Mouse (Mus musculus) forebrain, embryonic 15.5 days (tissue): ENCODE results near the gene Pigs. TPM values are rescaled to one million over a fixed set of nuclear protein-coding genes. Genes with fewer than 3 reads are reported as not detected.

ENCODE experiments used
- ATAC-seq: fragments of 200-750 bp; cut with Nextera tagmentation; replicated peaks from 2 replicates; pipeline ENCODE4 v1.8.0; 2017; ENCODE audit warnings: mild to moderate bottlenecking, moderate TSS enrichment, moderate library complexity
- H3K27ac ChIP-seq: fragments of 300-500 bp; sonication (generic); replicated peaks from 2 replicates; pipeline ENCODE4 v1.5.1; 2015; ENCODE audit warnings: mild to moderate bottlenecking, inconsistent platforms
- H3K27me3 ChIP-seq: fragments of 300-500 bp; sonication (generic); 2 replicates; pipeline ENCODE4 v1.6.1; 2015; ENCODE audit warnings: inconsistent platforms
- H3K36me3 ChIP-seq: fragments of 300-500 bp; sonication (generic); 2 replicates; pipeline ENCODE4 v1.6.1; 2015; ENCODE audit warnings: mild to moderate bottlenecking, inconsistent platforms
- H3K4me1 ChIP-seq: fragments of 300-500 bp; sonication (generic); 2 replicates; pipeline ENCODE4 v1.6.1; 2015; ENCODE audit warnings: inconsistent platforms
- H3K4me2 ChIP-seq: fragments of 300-500 bp; sonication (generic); replicated peaks from 2 replicates; pipeline ENCODE4 v1.6.1; 2015; ENCODE audit warnings: mild to moderate bottlenecking, inconsistent platforms
- H3K4me3 ChIP-seq: fragments of 300-500 bp; sonication (generic); 2 replicates; pipeline ENCODE4 v1.5.1; 2015; ENCODE audit warnings: mild to moderate bottlenecking, inconsistent platforms
- H3K9ac ChIP-seq: fragments of 300-500 bp; sonication (generic); replicated peaks from 2 replicates; pipeline ENCODE4 v1.6.1; 2015; ENCODE audit warnings: mild to moderate bottlenecking, inconsistent platforms
- H3K9me3 ChIP-seq: fragments of 300-500 bp; sonication (generic); 2 replicates; pipeline ENCODE4 v1.6.1; 2016; ENCODE audit warnings: inconsistent platforms
- WGBS: fragments of 180-500 bp; shearing (Covaris S2); methylation state at CpG from one replicate; pipeline ENCODE4 v1.1.7; 2015; ENCODE audit warnings: mixed read lengths; 5-methylcytosine and 5-hydroxymethylcytosine counted together
- polyA plus RNA-seq: library from polyadenylated mRNA; unstranded; fragments of >200 nt; fragmentation: Nextera tagmentation; extraction: Ambion mirVana; gene quantifications from 2 replicates; pipeline ENCODE4 v1.2.1, GENCODE M21; 2015

Gene Pigs
- polyA plus RNA-seq = 56.7 and 59.8 TPM in 2 replicates

DNA sequence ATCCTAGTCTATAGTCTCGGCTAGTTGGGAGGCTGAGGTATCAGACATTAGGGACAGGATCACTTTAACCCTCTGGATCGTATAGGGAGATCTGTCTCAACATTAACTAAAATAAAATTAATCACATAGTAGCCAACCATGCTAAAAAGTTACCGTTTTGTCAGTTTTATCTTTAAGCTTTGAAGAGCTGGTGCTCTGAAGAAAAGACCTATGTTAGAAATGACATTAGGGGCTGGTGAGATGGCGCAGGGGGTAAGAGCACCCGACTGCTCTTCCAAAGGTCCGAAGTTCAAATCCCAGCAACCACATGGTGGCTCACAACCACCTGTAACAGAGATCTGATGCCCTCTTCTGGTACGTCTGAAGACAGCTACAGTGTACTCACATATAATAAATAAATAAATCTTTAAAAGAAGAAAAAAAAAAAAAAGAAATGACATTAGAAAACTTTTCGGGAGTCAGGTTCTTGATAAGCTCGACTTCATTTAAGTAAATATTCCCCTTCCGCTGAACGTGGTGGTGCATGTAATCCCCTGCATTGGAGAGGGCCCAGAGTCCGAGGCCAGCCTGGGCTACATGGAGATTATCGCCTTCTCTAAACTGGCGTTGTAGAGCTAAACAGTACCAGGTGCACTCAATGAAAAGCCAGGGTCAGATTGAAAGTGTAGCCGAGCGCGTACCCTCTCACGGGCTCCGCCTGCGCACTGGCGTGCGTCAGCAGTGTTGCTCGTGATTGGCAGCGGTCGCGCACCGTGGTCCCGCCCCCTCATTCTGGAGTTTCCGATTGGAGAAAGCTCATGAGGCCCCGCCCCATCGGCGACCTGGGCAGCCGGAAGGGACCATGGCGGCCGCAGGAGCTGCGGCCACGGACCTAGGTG, at the start of gene Pigs:
TSS of gene Pigs (plus strand) at position 782 of the 878 bp plus-strand sequence.
- peak; percentile 96 for ATAC-seq
- no peaks in the 10 kb centered on the region for H3K9me3 ChIP-seq
- H3K4me3 ChIP-seq = peak within 1 kb of the TSS; percentile 89
- H3K9ac ChIP-seq = peak within 1 kb of the TSS; percentile 84
- no peaks in the 10 kb centered on the region for H3K27me3 ChIP-seq
- WGBS = 13% methylated on average over 37 of the region's 37 CpGs
- H3K4me2 ChIP-seq = peak within 1 kb of the TSS; percentile 89
- peak within 1 kb of the TSS; percentile 56 for H3K27ac ChIP-seq
- H3K4me1 ChIP-seq = peaks cover 32% of the 10 kb centered on the region
- H3K36me3 ChIP-seq = peaks cover 8% of the 10 kb centered on the region

DNA sequence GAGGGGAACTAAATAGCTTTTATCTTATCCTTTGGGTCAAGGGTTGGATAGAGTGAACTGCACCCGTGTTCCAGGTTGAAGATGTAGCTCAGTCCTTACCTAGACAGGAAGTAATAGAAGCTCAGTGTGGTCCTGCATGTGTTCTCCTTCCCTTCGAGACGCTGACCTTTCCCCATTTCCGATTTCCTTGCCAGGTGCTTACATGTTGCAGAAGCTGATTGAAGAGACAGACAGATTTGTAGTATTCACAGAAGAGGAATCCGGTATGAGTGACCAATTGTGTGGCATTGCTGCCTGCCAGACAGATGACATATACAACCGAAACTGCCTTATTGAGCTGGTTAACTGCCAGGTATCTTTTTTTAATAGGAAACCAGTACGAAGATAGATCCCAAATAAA, 49.4 kb upstream of the Pigs start:
- H3K4me2 ChIP-seq = no peak overlapping the region
- no peak overlapping the region for H3K9ac ChIP-seq
- H3K27ac ChIP-seq = no peak overlapping the region
- no peak overlapping the region for H3K4me3 ChIP-seq
- H3K36me3 ChIP-seq = peaks cover 99% of the 10 kb centered on the region
- no peaks in the 10 kb centered on the region for H3K4me1 ChIP-seq
- no peak for ATAC-seq
- H3K27me3 ChIP-seq = no peaks in the 10 kb centered on the region
- H3K9me3 ChIP-seq = no peaks in the 10 kb centered on the region
- 93% methylated on average over 7 of the region's 7 CpGs for WGBS

DNA sequence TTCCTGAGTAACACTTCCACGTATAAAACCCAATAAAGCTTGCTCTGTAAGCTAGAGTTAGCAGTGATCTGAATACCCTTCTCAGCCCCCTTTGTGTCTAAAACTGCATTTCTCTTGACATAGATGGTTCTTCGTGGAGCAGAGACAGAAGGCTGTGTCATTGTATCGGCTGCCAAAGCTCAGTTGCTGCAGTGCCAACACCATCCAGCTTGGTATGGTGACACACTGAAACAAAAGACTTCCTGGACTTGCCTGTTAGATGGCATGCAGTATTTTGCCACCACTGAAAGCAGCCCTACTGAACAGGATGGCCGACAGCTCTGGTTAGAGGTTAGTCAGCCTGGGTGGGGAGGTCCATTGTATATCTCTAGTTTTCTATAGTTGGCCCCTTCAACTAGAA, 48.6 kb upstream of the Pigs start:
- no peak for ATAC-seq
- WGBS = 86% methylated on average over 4 of the region's 4 CpGs
- no peaks in the 10 kb centered on the region for H3K4me1 ChIP-seq
- H3K27me3 ChIP-seq = no peaks in the 10 kb centered on the region
- no peak overlapping the region for H3K27ac ChIP-seq
- peaks cover 99% of the 10 kb centered on the region for H3K36me3 ChIP-seq
- no peaks in the 10 kb centered on the region for H3K9me3 ChIP-seq
- no peak overlapping the region for H3K4me2 ChIP-seq
- no peak overlapping the region for H3K4me3 ChIP-seq
- no peak overlapping the region for H3K9ac ChIP-seq

DNA sequence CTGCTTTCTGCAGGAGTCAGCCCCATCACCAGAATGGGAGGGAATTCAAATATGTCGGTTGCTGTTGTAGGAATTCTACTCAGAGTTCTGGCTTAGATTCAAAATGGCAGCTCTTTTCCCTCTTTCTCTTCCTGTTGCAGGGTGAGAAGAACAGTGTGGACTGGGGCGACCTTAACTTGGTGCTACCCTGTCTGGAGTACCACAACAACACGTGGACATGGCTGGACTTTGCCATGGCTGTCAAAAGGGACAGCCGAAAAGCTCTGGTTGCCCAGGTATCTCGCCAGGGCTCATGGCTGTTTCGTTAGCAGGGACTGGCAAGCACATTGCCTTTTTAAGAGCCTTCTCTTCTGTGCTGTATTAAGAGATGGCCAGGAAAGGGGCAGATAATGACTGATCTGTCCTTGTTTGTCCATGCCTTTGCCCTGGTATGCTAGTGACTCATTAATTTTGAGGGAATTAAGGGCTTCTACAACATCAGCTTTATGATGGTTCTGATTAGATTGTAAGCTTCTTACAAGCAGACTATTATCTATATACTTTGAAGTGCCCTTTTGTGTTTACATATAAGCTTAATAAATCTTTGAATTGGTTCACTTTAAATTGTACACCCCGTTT, 39.0 kb upstream of the Pigs start:
- Histone ChIP-seq H3K27ac (no peak overlapping the region), H3K36me3 (peaks cover 84% of the 10 kb centered on the region), H3K9ac (no peak overlapping the region), H3K4me2 (no peak overlapping the region), H3K4me1 (no peaks in the 10 kb centered on the region), H3K27me3 (no peaks in the 10 kb centered on the region), H3K9me3 (no peaks in the 10 kb centered on the region), H3K4me3 (no peak overlapping the region)
- WGBS = 90% methylated on average over 7 of the region's 7 CpGs
- ATAC-seq = no peak

DNA sequence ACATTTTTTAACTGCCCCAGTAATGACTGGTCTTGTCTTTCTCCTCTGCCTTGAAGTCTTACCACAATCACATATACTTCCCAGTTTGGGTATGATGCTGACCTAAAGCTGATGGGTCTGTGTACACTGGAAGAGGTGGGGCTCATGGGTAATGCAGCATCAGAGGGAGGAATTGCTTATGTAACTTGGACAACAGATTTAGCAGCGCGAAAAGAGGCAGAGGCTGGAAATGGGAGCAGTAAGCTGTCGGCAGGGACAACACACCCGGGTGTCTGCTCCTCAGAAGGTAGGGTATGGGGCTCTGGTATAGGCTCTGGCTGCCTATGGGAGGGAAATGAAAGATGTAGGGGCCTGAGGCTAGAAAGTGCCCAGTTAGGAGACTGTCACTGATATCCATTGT, 37.6 kb upstream of the Pigs start, which contains the start of gene BC030499:
TSS of gene BC030499 (plus strand) at position 188 of the 400 bp plus-strand sequence.
- no peak within 1 kb of the TSS for H3K4me3 ChIP-seq
- H3K9ac ChIP-seq = no peak within 1 kb of the TSS
- H3K27ac ChIP-seq = no peak within 1 kb of the TSS
- H3K4me1 ChIP-seq = no peaks in the 10 kb centered on the region
- no peaks in the 10 kb centered on the region for H3K27me3 ChIP-seq
- H3K36me3 ChIP-seq = peaks cover 70% of the 10 kb centered on the region
- H3K4me2 ChIP-seq = no peak within 1 kb of the TSS
- 91% methylated on average over 4 of the region's 4 CpGs for WGBS
- ATAC-seq = no peak
- no peaks in the 10 kb centered on the region for H3K9me3 ChIP-seq

DNA sequence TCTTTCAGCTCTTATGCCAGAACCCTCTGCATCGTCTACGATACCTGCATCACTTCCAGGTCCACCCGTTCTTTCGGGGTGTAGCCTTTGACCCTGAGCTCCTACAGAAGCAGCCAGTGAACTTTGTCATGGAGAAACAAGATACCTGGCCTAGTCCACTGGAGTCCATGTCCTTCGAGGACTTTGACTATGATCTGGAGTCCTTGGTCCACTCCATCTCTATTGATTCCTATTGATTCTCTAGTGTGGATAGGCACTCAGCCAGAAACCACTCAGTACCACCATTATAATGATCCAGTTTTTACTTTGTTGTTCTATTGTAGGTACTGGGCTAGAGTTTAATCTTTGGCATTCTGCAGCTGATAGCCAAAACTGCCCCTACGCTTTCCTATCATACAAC, 33.6 kb upstream of the Pigs start:
- peaks cover 33% of the 10 kb centered on the region for H3K36me3 ChIP-seq
- no peaks in the 10 kb centered on the region for H3K4me1 ChIP-seq
- H3K27me3 ChIP-seq = no peaks in the 10 kb centered on the region
- no peak overlapping the region for H3K27ac ChIP-seq
- no peak for ATAC-seq
- H3K4me3 ChIP-seq = no peak overlapping the region
- H3K9ac ChIP-seq = no peak overlapping the region
- 96% methylated on average over 6 of the region's 6 CpGs for WGBS
- H3K9me3 ChIP-seq = no peaks in the 10 kb centered on the region
- H3K4me2 ChIP-seq = no peak overlapping the region

DNA sequence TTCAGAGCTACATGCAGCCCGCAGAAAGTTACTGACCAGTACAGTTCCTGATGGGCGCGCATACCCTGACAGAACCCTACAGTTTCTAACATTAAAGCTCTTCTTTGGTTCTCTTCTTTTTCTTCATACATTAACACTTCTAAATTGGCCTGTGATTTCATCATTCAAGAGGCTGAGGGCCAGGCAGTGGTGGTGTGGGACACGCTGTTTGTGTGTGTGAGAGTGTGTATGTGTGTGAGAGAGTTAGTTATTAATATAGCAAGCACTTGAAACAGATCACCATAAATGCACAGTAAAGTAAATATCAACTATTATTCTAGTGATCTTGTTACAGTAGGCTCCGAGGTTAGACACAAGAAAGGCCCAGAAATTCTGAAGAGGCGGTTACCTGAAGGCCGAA, 27.3 kb upstream of the Pigs start:
- peak overlapping the region; percentile 58 for H3K9ac ChIP-seq
- ATAC-seq = peak; percentile 24; the same call in 1 of the 2 replicates
- H3K36me3 ChIP-seq = 0 out of 2 replicates have a peak, but pooled peaks cover 3% of the 10 kb centered on the region
- peak overlapping the region; percentile 67 for H3K4me3 ChIP-seq
- H3K27ac ChIP-seq = peak overlapping the region; percentile 55
- no peaks in the 10 kb centered on the region for H3K27me3 ChIP-seq
- peaks cover 15% of the 10 kb centered on the region for H3K4me1 ChIP-seq
- H3K4me2 ChIP-seq = peak overlapping the region; percentile 99
- H3K9me3 ChIP-seq = no peaks in the 10 kb centered on the region
- 72% methylated on average over 7 of the region's 7 CpGs for WGBS

DNA sequence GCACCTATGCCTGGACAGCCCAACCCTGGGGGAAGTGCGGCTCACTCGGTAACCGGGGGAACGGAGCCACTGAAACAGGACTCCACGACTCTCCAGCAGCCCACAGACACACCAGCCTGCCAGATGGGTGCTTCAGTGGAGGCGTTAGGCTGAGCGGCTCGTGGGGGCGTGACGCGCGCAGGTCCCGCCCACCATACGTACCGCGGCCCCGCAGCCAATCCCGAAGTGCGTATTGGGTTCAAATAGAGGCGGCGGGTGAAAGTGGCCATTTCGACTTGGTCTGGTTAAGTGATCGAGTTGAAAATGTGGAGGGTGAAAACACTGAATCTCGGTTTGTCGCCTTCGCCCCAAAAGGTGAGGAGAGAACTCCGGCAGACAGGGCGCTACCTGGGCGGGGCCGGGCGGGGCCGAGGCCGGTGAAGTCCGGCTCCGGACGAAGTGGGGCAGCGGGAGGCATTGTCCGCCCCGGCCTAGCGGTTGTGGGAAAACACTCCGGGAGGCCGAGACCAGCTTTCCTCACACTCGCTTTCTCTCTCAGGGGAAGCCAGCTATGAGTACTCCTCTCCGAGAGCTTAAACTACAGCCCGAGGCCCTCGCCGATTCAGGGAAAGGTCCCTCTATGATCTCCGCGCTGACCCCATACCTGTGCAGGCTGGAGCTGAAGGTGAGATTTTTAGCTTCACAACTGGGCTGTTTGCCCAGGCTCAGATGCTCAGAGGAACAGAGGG, 26.7 kb upstream of the Pigs start, which contains the start of gene Spag5:
TSS of gene Spag5 (plus strand) at position 173 of the 728 bp plus-strand sequence.
- Histone ChIP-seq H3K27ac (peak within 1 kb of the TSS; percentile 55), H3K4me1 (peaks cover 15% of the 10 kb centered on the region), H3K4me3 (peak within 1 kb of the TSS; percentile 67), H3K9ac (peak within 1 kb of the TSS; percentile 58), H3K4me2 (peak within 1 kb of the TSS; percentile 99), H3K36me3 (0 out of 2 replicates have a peak, but pooled peaks cover 3% of the 10 kb centered on the region), H3K9me3 (no peaks in the 10 kb centered on the region), H3K27me3 (no peaks in the 10 kb centered on the region)
- WGBS = under 1% methylated on average over 49 of the region's 49 CpGs
- peak; percentile 100 for ATAC-seq

DNA sequence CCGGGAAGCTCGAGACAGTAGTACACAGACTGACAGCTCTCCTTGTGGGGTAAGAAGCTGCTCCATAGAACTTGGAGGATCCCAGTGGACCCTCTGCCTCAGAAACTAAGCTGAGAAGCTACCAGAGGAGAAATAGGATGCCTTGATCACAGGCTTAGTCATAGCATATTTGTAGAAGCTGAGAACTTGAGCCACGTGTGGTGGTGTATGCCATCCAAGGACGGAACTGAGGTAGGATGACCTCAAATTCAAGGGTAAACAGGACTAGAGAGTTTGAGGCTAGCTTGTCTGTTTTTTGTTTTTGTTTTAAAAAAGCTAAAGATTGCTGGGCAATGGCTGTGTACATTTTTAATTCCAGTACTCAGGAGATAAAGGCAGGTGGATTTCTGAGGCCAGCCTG, 22.9 kb upstream of the Pigs start:
- Histone ChIP-seq H3K27me3 (no peaks in the 10 kb centered on the region), H3K36me3 (peaks cover 15% of the 10 kb centered on the region; the same call in 1 of the 2 replicates), H3K4me2 (no peak overlapping the region), H3K4me3 (no peak overlapping the region), H3K9ac (no peak overlapping the region), H3K4me1 (peaks cover 18% of the 10 kb centered on the region), H3K9me3 (no peaks in the 10 kb centered on the region), H3K27ac (no peak overlapping the region)
- no peak for ATAC-seq
- 91% methylated on average over 4 of the region's 4 CpGs for WGBS

DNA sequence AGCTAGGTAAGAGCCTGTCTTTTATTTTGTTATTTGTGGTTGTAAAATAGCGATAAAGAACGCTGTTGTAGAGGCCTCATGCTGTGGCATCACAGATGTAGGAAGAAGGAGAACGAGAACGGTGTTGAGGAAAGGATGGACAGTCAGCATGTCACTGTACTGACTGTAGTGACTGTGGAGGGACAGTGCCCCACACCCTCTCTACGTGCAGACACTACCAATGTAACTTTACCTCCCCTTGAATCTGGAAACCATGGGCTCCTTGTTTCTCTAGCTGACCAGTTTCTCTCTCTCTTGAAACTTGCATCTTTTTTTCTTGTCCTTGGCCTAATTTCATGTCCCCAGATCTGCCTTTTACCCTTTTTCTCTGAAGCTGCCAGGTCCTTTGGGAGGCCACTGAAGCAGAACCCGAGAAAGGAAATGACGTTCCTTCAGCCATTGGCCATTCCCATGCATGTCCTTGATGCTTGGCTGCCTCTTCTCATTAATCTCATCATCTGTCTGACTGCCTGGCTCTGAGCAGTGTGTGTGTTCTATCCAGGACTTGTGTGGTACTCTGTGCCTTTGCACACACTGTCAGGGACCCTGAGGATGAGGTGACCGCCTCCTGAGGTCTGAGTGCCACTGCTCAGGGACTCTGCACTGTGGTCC, 17.2 kb upstream of the Pigs start:
- no peak for ATAC-seq
- Histone ChIP-seq H3K36me3 (peaks cover 27% of the 10 kb centered on the region; the same call in 1 of the 2 replicates), H3K4me1 (peaks cover 3% of the 10 kb centered on the region; the same call in 1 of the 2 replicates), H3K27ac (no peak overlapping the region), H3K4me2 (no peak overlapping the region), H3K9me3 (no peaks in the 10 kb centered on the region), H3K4me3 (no peak overlapping the region), H3K9ac (no peak overlapping the region), H3K27me3 (no peaks in the 10 kb centered on the region)
- WGBS = 93% methylated on average over 8 of the region's 8 CpGs

DNA sequence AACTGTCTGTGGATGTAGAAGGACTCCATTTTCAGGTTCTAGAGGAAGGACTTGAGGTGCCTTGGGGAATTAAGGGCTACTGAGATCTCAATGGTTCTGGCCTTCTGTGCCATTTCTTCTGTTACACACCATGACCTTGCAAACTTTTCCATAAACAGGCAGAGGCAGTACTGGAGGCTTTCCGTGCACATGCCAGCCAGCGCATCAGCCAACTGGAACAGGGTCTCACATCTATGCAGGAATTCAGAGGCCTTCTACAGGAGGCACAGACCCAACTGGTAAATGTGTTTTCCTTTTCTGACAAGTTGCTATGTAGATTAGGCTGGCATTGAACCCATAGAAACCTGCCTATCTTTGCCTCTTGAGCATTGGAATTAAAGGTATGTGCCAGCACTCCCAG, 14.6 kb upstream of the Pigs start:
- H3K4me1 ChIP-seq = no peaks in the 10 kb centered on the region
- no peak for ATAC-seq
- H3K36me3 ChIP-seq = peaks cover 27% of the 10 kb centered on the region; the same call in 1 of the 2 replicates
- no peaks in the 10 kb centered on the region for H3K27me3 ChIP-seq
- H3K27ac ChIP-seq = no peak overlapping the region
- H3K4me2 ChIP-seq = no peak overlapping the region
- 92% methylated on average over 2 of the region's 2 CpGs for WGBS
- H3K9me3 ChIP-seq = no peaks in the 10 kb centered on the region
- no peak overlapping the region for H3K4me3 ChIP-seq
- no peak overlapping the region for H3K9ac ChIP-seq
